Mouse (Mus musculus): Measurements from ENCODE around the gene Fbxw13. TPM values are rescaled to one million over a fixed set of nuclear protein-coding genes. Genes with fewer than 3 reads are reported as not detected.
"Not testable (repeated sequence)": the region's sequence is repeated elsewhere in the genome, so short reads cannot be mapped to it uniquely, and the experiment has no call there.

Gene Fbxw13
- not detected in 2 replicates for polyA plus RNA-seq (2014; fragmentation: Nextera tagmentation; extraction: Ambion mirVana)

DNA sequence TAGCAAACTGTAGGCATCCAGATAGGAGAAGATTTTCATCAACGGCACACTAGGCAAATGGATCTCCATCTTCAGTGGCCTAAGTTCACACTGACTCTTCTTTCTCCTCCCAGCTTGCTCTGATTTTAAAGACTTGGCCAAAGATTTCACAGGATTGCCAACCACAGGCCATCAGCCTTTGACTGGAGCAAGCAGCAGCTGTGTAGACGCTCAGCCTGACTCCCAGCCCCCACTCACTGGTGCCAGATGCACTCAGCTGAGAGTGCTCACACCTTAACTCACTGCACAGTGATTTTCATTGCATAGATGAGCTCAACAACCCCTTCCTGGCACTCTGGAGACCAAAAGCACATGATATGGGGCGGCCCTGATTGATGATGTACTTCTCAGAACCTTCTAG is at the start of gene Fbxw13:
Gene Fbxw13 (minus strand): TSS at position 101 of the 400 bp plus-strand sequence.
- H3K27ac ChIP-seq (replicated peaks; ENCODE audit: low read depth, low read length); H3K27me3 ChIP-seq (ENCODE audit: control insufficient read depth, insufficient read depth, low read length); H3K9ac ChIP-seq (ENCODE audit: low read length); DNase-seq (ENCODE audit: low spot score); H3K9me3 ChIP-seq (ENCODE audit: control insufficient read depth, low read length); H3K4me3 ChIP-seq (ENCODE audit: low read depth, low read length); H3K36me3 ChIP-seq (ENCODE audit: control insufficient read depth, insufficient read depth, low read length); ATAC-seq (ENCODE audit: insufficient number of reproducible peaks, low FRiP score, low TSS enrichment, low read depth); H3K4me2 ChIP-seq (ENCODE audit: low read depth, severe bottlenecking); H3K4me1 ChIP-seq (ENCODE audit: control insufficient read depth, insufficient read depth, low read length): not testable (repeated sequence)
- 82% methylated on average over 3 of the region's 3 CpGs for WGBS

DNA sequence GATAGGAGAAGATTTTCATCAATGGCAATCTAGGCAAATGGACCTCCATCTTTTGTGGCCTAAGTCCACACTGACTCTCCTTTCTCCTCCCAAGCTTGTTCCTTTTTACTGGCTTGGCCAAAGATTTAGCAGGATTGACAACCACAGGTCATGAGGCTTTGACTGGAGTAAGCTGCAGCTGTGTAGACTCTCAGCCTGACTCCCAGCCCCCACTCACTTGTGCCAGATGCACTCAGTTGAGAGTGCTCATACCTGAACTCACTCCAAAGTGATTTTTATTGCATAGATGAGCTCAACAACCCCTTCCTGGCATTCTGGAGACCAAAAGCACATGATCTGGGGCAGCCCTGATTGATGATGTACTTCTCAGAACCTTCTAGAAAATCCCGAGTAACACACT is 38.9 kb upstream of the Fbxw13 start, which contains the start of gene Fbxw20:
Gene Fbxw20 (minus strand): TSS at position 101 of the 400 bp plus-strand sequence.
- Histone ChIP-seq H3K9me3 (ENCODE audit: control insufficient read depth, low read length) (no peaks in the 10 kb centered on the region), H3K4me2 (ENCODE audit: low read depth, severe bottlenecking) (no peak within 1 kb of the TSS), H3K4me1 (ENCODE audit: control insufficient read depth, insufficient read depth, low read length) (no peaks in the 10 kb centered on the region), H3K9ac (ENCODE audit: low read length) (no peak within 1 kb of the TSS), H3K4me3 (ENCODE audit: low read depth, low read length) (no peak within 1 kb of the TSS), H3K27ac (replicated peaks; ENCODE audit: low read depth, low read length) (no peak within 1 kb of the TSS), H3K36me3 (ENCODE audit: control insufficient read depth, insufficient read depth, low read length) (no peaks in the 10 kb centered on the region), H3K27me3 (ENCODE audit: control insufficient read depth, insufficient read depth, low read length) (no peaks in the 10 kb centered on the region)
- 83% methylated on average over 1 of the region's 1 CpGs for WGBS
- DNase-seq (ENCODE audit: low spot score): no peak
- no peak for ATAC-seq (ENCODE audit: insufficient number of reproducible peaks, low FRiP score, low TSS enrichment, low read depth)

DNA sequence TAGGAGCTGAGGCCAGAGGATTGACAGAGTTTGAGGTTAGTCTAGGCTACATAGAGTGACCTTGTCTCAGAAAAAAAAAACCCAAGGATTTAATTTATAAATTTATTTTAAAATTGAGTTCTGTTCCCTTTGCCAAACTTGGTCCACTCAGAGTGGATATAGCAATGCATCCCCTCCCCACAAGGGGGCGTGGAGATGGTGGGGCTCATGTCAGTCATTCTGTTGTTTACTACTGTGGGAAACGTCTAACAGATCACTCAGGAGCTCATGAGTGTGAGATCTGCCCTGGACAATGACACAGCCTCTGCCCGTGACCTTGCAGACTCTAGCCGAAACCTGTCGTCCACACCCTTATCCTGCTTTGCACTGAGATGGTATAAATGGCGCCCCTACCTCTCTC is 22.7 kb upstream of the Fbxw13 start:
- Histone ChIP-seq H3K27me3 (ENCODE audit: control insufficient read depth, insufficient read depth, low read length) (no peaks in the 10 kb centered on the region), H3K9me3 (ENCODE audit: control insufficient read depth, low read length) (no peaks in the 10 kb centered on the region), H3K4me1 (ENCODE audit: control insufficient read depth, insufficient read depth, low read length) (no peaks in the 10 kb centered on the region), H3K27ac (replicated peaks; ENCODE audit: low read depth, low read length) (no peak overlapping the region), H3K9ac (ENCODE audit: low read length) (no peak overlapping the region), H3K4me2 (ENCODE audit: low read depth, severe bottlenecking) (no peak overlapping the region), H3K36me3 (ENCODE audit: control insufficient read depth, insufficient read depth, low read length) (no peaks in the 10 kb centered on the region), H3K4me3 (ENCODE audit: low read depth, low read length) (no peak overlapping the region)
- no peak for DNase-seq (ENCODE audit: low spot score)
- WGBS: 73% methylated on average over 6 of the region's 6 CpGs
- no peak for ATAC-seq (ENCODE audit: insufficient number of reproducible peaks, low FRiP score, low TSS enrichment, low read depth)

DNA sequence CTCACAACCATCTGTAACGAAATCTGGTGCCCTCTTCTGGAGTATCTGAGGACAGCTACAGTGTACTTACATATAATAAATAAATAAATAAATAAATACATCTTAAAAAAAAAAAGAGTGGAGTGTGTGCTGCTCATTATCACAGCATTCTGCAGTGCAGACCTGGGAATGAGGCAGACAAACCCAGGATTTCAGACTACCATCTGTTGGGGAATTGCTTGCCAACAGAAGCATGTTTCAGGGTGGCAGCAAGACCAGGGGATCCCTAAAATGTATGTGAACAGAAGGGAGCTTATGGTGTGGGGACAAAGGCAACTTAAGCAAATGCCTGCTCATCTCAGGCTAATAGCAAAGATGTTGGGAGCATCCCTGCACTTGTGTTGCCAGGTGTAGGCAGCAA is 5.6 kb upstream of the Fbxw13 start:
- 75% methylated on average over 1 of the region's 1 CpGs for WGBS
- H3K36me3 ChIP-seq (ENCODE audit: control insufficient read depth, insufficient read depth, low read length); H3K9me3 ChIP-seq (ENCODE audit: control insufficient read depth, low read length); H3K9ac ChIP-seq (ENCODE audit: low read length); H3K27ac ChIP-seq (replicated peaks; ENCODE audit: low read depth, low read length); H3K4me3 ChIP-seq (ENCODE audit: low read depth, low read length); H3K27me3 ChIP-seq (ENCODE audit: control insufficient read depth, insufficient read depth, low read length); ATAC-seq (ENCODE audit: insufficient number of reproducible peaks, low FRiP score, low TSS enrichment, low read depth); DNase-seq (ENCODE audit: low spot score); H3K4me2 ChIP-seq (ENCODE audit: low read depth, severe bottlenecking); H3K4me1 ChIP-seq (ENCODE audit: control insufficient read depth, insufficient read depth, low read length): not testable (repeated sequence)

DNA sequence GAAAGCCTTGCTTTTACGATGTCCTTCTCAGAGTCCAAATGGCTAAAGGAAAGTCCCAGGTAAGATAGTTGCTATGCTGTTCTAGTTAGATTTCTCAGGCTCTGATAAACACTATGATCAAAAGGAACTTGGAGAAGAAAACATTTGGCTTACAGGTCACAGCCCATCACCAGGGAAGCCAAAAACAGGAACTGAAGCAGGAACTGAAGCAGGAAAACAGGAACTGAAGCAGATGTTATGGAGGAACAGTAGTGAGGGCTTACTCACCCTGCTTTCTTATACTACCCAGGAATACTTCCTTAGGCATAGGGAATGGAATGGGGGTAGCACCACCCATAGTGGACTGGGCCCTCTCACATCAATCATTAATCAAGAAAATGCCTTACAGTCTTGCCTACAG is 4.6 kb upstream of the Fbxw13 start:
- H3K36me3 ChIP-seq (ENCODE audit: control insufficient read depth, insufficient read depth, low read length): no peaks in the 10 kb centered on the region
- no peaks in the 10 kb centered on the region for H3K9me3 ChIP-seq (ENCODE audit: control insufficient read depth, low read length)
- H3K4me1 ChIP-seq (ENCODE audit: control insufficient read depth, insufficient read depth, low read length): no peaks in the 10 kb centered on the region
- H3K27me3 ChIP-seq (ENCODE audit: control insufficient read depth, insufficient read depth, low read length): no peaks in the 10 kb centered on the region
- H3K4me3 ChIP-seq (ENCODE audit: low read depth, low read length): no peak overlapping the region
- no peak overlapping the region for H3K9ac ChIP-seq (ENCODE audit: low read length)
- H3K4me2 ChIP-seq (ENCODE audit: low read depth, severe bottlenecking): no peak overlapping the region
- DNase-seq (ENCODE audit: low spot score): no peak
- ATAC-seq (ENCODE audit: insufficient number of reproducible peaks, low FRiP score, low TSS enrichment, low read depth): no peak
- 95% methylated on average over 1 of the region's 1 CpGs for WGBS
- H3K27ac ChIP-seq (replicated peaks; ENCODE audit: low read depth, low read length): no peak overlapping the region

DNA sequence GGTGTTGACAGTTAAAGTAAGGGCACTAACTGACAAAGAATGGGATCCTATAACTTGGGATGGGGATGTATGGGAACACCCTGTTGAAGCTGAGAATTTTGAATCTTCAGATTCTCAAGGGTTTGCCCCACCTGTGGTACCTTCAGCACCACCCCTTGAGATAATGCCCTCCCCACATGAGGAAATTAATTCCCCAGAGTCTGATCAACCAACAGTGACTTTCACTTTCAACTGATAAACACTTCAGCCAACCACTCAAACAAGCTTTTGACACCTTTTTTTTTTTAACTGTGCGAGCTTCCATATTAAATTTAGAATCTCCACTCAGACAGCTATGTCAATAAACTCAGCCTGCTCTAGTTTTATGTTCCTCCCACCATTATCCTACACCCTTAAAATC is 3.6 kb upstream of the Fbxw13 start:
- 71% methylated on average over 1 of the region's 1 CpGs for WGBS
- H3K9me3 ChIP-seq (ENCODE audit: control insufficient read depth, low read length): no peaks in the 10 kb centered on the region
- no peak overlapping the region for H3K4me2 ChIP-seq (ENCODE audit: low read depth, severe bottlenecking)
- H3K36me3 ChIP-seq (ENCODE audit: control insufficient read depth, insufficient read depth, low read length): no peaks in the 10 kb centered on the region
- ATAC-seq (ENCODE audit: insufficient number of reproducible peaks, low FRiP score, low TSS enrichment, low read depth) (no peak), DNase-seq (ENCODE audit: low spot score) (no peak)
- no peak overlapping the region for H3K9ac ChIP-seq (ENCODE audit: low read length)
- H3K4me1 ChIP-seq (ENCODE audit: control insufficient read depth, insufficient read depth, low read length): no peaks in the 10 kb centered on the region
- H3K4me3 ChIP-seq (ENCODE audit: low read depth, low read length): no peak overlapping the region
- H3K27me3 ChIP-seq (ENCODE audit: control insufficient read depth, insufficient read depth, low read length): no peaks in the 10 kb centered on the region
- no peak overlapping the region for H3K27ac ChIP-seq (replicated peaks; ENCODE audit: low read depth, low read length)

DNA sequence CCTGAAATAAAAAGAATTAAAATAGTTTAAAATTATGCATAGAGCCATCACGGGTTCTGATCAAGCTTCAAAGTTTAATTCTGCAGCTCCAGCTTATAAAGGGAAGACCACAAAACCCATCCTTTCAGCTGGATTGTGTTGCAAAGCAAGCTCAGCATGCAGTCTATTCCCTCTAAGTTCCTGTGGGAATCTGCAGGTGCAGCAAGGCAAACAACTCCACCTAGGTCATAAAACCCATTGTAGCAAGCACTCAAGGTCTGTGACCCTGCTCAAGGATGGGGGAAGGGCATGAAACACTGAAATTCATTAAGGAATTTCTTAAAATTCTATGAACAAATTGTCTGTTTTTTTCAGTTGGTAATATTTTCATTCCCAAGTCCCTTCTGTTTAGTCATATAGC is 18.6 kb downstream of the Fbxw13 start:
- 84% methylated on average over 1 of the region's 1 CpGs for WGBS

DNA sequence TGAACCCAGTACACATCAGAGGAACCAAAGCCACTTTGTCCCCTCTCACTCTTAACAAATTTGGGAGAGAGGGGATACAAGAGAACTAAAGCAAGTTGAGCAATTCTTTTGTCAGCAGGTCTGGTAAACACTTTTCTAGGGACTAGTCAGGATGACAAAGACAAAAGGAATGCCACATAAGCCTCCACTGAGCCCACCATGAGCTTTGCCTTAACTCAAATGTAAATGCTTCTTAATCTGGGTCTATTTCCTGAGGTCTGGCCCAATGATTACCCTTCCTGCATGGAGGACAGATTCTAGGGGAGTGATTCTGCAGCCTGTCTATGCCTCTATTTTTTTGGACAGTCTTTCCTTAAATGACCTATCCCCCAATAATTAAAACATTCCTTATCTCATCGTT is 19.5 kb downstream of the Fbxw13 start:
- no peak overlapping the region for H3K4me2 ChIP-seq (ENCODE audit: low read depth, severe bottlenecking)
- H3K27me3 ChIP-seq (ENCODE audit: control insufficient read depth, insufficient read depth, low read length): no peaks in the 10 kb centered on the region
- no peaks in the 10 kb centered on the region for H3K36me3 ChIP-seq (ENCODE audit: control insufficient read depth, insufficient read depth, low read length)
- no peak overlapping the region for H3K9ac ChIP-seq (ENCODE audit: low read length)
- no peaks in the 10 kb centered on the region for H3K4me1 ChIP-seq (ENCODE audit: control insufficient read depth, insufficient read depth, low read length)
- no peak overlapping the region for H3K4me3 ChIP-seq (ENCODE audit: low read depth, low read length)
- 79% methylated on average over 1 of the region's 1 CpGs for WGBS
- no peak overlapping the region for H3K27ac ChIP-seq (replicated peaks; ENCODE audit: low read depth, low read length)
- DNase-seq (ENCODE audit: low spot score) (no peak), ATAC-seq (ENCODE audit: insufficient number of reproducible peaks, low FRiP score, low TSS enrichment, low read depth) (no peak)
- H3K9me3 ChIP-seq (ENCODE audit: control insufficient read depth, low read length): no peaks in the 10 kb centered on the region

More for the DNA sequence above, 18.6 kb downstream of the Fbxw13 start:
- no peaks in the 10 kb centered on the region for H3K4me1 ChIP-seq (ENCODE audit: control insufficient read depth, insufficient read depth, low read length)
- no peaks in the 10 kb centered on the region for H3K27me3 ChIP-seq (ENCODE audit: control insufficient read depth, insufficient read depth, low read length)
- H3K4me3 ChIP-seq (ENCODE audit: low read depth, low read length): no peak overlapping the region
- DNase-seq (ENCODE audit: low spot score) (no peak), ATAC-seq (ENCODE audit: insufficient number of reproducible peaks, low FRiP score, low TSS enrichment, low read depth) (no peak)
- no peak overlapping the region for H3K27ac ChIP-seq (replicated peaks; ENCODE audit: low read depth, low read length)
- H3K9me3 ChIP-seq (ENCODE audit: control insufficient read depth, low read length): no peaks in the 10 kb centered on the region
- H3K4me2 ChIP-seq (ENCODE audit: low read depth, severe bottlenecking): no peak overlapping the region
- H3K36me3 ChIP-seq (ENCODE audit: control insufficient read depth, insufficient read depth, low read length): no peaks in the 10 kb centered on the region
- no peak overlapping the region for H3K9ac ChIP-seq (ENCODE audit: low read length)

DNA sequence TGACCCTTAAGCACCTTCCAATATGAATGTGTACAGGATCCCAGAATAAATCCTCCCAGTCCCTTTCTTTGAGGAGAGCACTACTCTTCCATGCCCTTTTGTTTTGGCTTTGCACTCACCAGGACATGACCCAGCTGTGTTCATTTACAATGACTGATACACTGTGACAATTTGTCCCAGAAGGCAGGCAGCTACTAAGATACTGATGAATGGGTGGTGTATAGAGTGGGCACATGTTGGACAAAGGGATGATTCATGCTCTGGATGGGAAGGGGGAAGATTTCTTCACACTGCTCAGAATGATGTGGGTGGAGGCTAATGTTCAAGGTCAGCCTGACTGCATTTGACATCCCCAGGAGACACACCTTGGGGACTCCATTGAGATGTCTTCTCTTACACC is 28.5 kb downstream of the Fbxw13 start:
- DNase-seq (ENCODE audit: low spot score): no peak
- Histone ChIP-seq H3K9me3 (ENCODE audit: control insufficient read depth, low read length) (no peaks in the 10 kb centered on the region), H3K4me3 (ENCODE audit: low read depth, low read length) (no peak overlapping the region), H3K27me3 (ENCODE audit: control insufficient read depth, insufficient read depth, low read length) (no peaks in the 10 kb centered on the region), H3K9ac (ENCODE audit: low read length) (no peak overlapping the region), H3K4me2 (ENCODE audit: low read depth, severe bottlenecking) (no peak overlapping the region), H3K27ac (replicated peaks; ENCODE audit: low read depth, low read length) (no peak overlapping the region), H3K36me3 (ENCODE audit: control insufficient read depth, insufficient read depth, low read length) (no peaks in the 10 kb centered on the region), H3K4me1 (ENCODE audit: control insufficient read depth, insufficient read depth, low read length) (no peaks in the 10 kb centered on the region)
- no peak for ATAC-seq (ENCODE audit: insufficient number of reproducible peaks, low FRiP score, low TSS enrichment, low read depth)

Measured in limb, embryonic 11.5 days (tissue).